Mouse (Mus musculus) G1E-ER4 (cell line): ENCODE measurements around the gene Cmtm2b. TPM values are rescaled to one million over a fixed set of nuclear protein-coding genes. Genes with fewer than 3 reads are reported as not detected.
"Not testable (repeated sequence)": the region's sequence is repeated elsewhere in the genome, so short reads cannot be mapped to it uniquely, and the experiment has no call there.

Source experiments
- GATA1 ChIP-seq: IDR thresholded peaks from one replicate; pipeline ENCODE4 v1.8.0; 2012; ENCODE audit warnings: low read length, inconsistent platforms
- polyA plus RNA-seq: library from polyadenylated mRNA; stranded (reverse); fragments of >175 nt; gene quantifications from 2 replicates; pipeline ENCODE4 v1.2.3, GENCODE M21; 2012

Gene Cmtm2b
- polyA plus RNA-seq = not detected in 2 replicates

GRCm38 (mm10) chr8:104321930-104322329, at the start of gene Cmtm2b:
Gene Cmtm2b (plus strand): TSS chr8:104322230.
- TF ChIP-seq GATA1 = not testable (repeated sequence)

GRCm38 (mm10) chr8:104293081-104293480, 28.9 kb upstream of the Cmtm2b start, which contains the start of gene Cmtm2a:
Gene Cmtm2a (minus strand): TSS chr8:104293181.
- TF ChIP-seq GATA1 = not testable (repeated sequence)

- TF ChIP-seq GATA1 = no peak
Measured at GRCm38 (mm10) chr8:104294396-104294795, 27.6 kb upstream of the Cmtm2b start.

- TF ChIP-seq GATA1 = no peak
Measured at GRCm38 (mm10) chr8:104304962-104305361, 17.1 kb upstream of the Cmtm2b start.

- TF ChIP-seq GATA1 = not testable (repeated sequence)
Measured at GRCm38 (mm10) chr8:104309441-104310155, 12.4 kb upstream of the Cmtm2b start, which contains the start of the genes Gm45711 and Cmtm1. Gene Gm45711 (minus strand): TSS chr8:104310081. Gene Cmtm1 (minus strand): TSS chr8:104310145.

- no peak for TF ChIP-seq GATA1
Measured at GRCm38 (mm10) chr8:104313311-104313710, 8.7 kb upstream of the Cmtm2b start.

- TF ChIP-seq GATA1 = not testable (repeated sequence)
Measured at GRCm38 (mm10) chr8:104321267-104321666, 763 bp upstream of the Cmtm2b start, which contains the start of gene Gm11020. Gene Gm11020 (plus strand): TSS chr8:104321567.

- TF ChIP-seq GATA1 = no peak
Measured at GRCm38 (mm10) chr8:104332665-104333631, 10.9 kb downstream of the Cmtm2b start.

GRCm38 (mm10) chr8:104333786-104334185, 11.8 kb downstream of the Cmtm2b start:
- no peak for TF ChIP-seq GATA1

- TF ChIP-seq GATA1 = no peak
Measured at GRCm38 (mm10) chr8:104334196-104334595, 12.2 kb downstream of the Cmtm2b start.

- no peak for TF ChIP-seq GATA1
Measured at GRCm38 (mm10) chr8:104336806-104337205, 14.8 kb downstream of the Cmtm2b start.

- no peak for TF ChIP-seq GATA1
Measured at GRCm38 (mm10) chr8:104337890-104338289, 15.9 kb downstream of the Cmtm2b start.

GRCm38 (mm10) chr8:104339229-104339982, 17.4 kb downstream of the Cmtm2b start, which contains the start of gene Cmtm3:
Gene Cmtm3 (plus strand): TSS chr8:104339410.
- TF ChIP-seq GATA1 = no peak

GRCm38 (mm10) chr8:104339983-104340232, 17.9 kb downstream of the Cmtm2b start:
- no peak for TF ChIP-seq GATA1
